Mouse (Mus musculus) neural tube, embryonic 12.5 days (tissue): ENCODE data around the gene Nos2. TPM values are rescaled to one million over a fixed set of nuclear protein-coding genes. Genes with fewer than 3 reads are reported as not detected.

Source experiments
- ATAC-seq: fragments of 200-750 bp; cut with Nextera tagmentation; 2 replicates; pipeline ENCODE4 v1.8.0; 2017; ENCODE audit warnings: low read depth, mild to moderate bottlenecking, moderate TSS enrichment, moderate library complexity; ENCODE audit not compliant: low FRiP score
- H3K27ac ChIP-seq: fragments of 300-500 bp; sonication (generic); 2 replicates; pipeline ENCODE4 v1.5.1; 2016
- H3K27me3 ChIP-seq: fragments of 300-500 bp; sonication (generic); replicated peaks from 2 replicates; pipeline ENCODE4 v1.6.1; 2016; ENCODE audit warnings: mild to moderate bottlenecking
- H3K36me3 ChIP-seq: fragments of 300-500 bp; sonication (generic); 2 replicates; pipeline ENCODE4 v1.6.1; 2016; ENCODE audit warnings: mild to moderate bottlenecking
- H3K4me1 ChIP-seq: fragments of 300-500 bp; sonication (generic); 2 replicates; pipeline ENCODE4 v1.6.1; 2016
- H3K4me2 ChIP-seq: fragments of 300-500 bp; sonication (generic); replicated peaks from 2 replicates; pipeline ENCODE4 v1.6.1; 2016; ENCODE audit warnings: mild to moderate bottlenecking
- H3K4me3 ChIP-seq: fragments of 300-500 bp; sonication (generic); 2 replicates; pipeline ENCODE4 v1.5.1; 2016
- H3K9ac ChIP-seq: fragments of 300-500 bp; sonication (generic); 2 replicates; pipeline ENCODE4 v1.6.1; 2016; ENCODE audit warnings: mild to moderate bottlenecking
- H3K9me3 ChIP-seq: fragments of 300-500 bp; sonication (generic); 2 replicates; pipeline ENCODE4 v1.6.1; 2016; ENCODE audit warnings: mild to moderate bottlenecking
- WGBS: fragments of 180-500 bp; shearing (Covaris S2); methylation state at CpG from one replicate; pipeline ENCODE4 v1.1.7; 2016; 5-methylcytosine and 5-hydroxymethylcytosine counted together
- polyA plus RNA-seq: library from polyadenylated mRNA; unstranded; fragments of >200 nt; fragmentation: Nextera tagmentation; extraction: Ambion mirVana; gene quantifications from 2 replicates; pipeline ENCODE4 v1.2.1, GENCODE M21; 2016

Gene Nos2
- polyA plus RNA-seq, result 0.56 and 1.2 TPM in 2 replicates

GRCm38 (mm10) chr11:78920411-78920939 lies at the start of gene Nos2:
Gene Nos2 (plus strand): TSS chr11:78920787.
- Histone ChIP-seq H3K27me3 (peaks cover 24% of the 10 kb centered on the region), H3K9ac (no peak within 1 kb of the TSS), H3K4me1 (no peaks in the 10 kb centered on the region; the same call in 1 of the 2 replicates), H3K4me2 (no peak within 1 kb of the TSS), H3K4me3 (no peak within 1 kb of the TSS), H3K27ac (no peak within 1 kb of the TSS), H3K36me3 (no peaks in the 10 kb centered on the region), H3K9me3 (no peaks in the 10 kb centered on the region)
- ATAC-seq, result no peak
- WGBS, result 61% methylated on average over 6 of the region's 6 CpGs

- H3K4me2 ChIP-seq, result no peak overlapping the region
- no peak overlapping the region for H3K9ac ChIP-seq
- no peak overlapping the region for H3K27ac ChIP-seq
- H3K36me3 ChIP-seq, result no peaks in the 10 kb centered on the region
- no peak for ATAC-seq
- 80% methylated on average over 4 of the region's 4 CpGs for WGBS
- H3K27me3 ChIP-seq, result no peaks in the 10 kb centered on the region
- H3K9me3 ChIP-seq, result no peaks in the 10 kb centered on the region
- no peak overlapping the region for H3K4me3 ChIP-seq
- H3K4me1 ChIP-seq, result no peaks in the 10 kb centered on the region
Observed at GRCm38 (mm10) chr11:78870891-78871290, 49.7 kb upstream of the Nos2 start.

GRCm38 (mm10) chr11:78872782-78873181 lies 47.8 kb upstream of the Nos2 start:
- H3K36me3 ChIP-seq, result no peaks in the 10 kb centered on the region
- H3K27ac ChIP-seq, result no peak overlapping the region
- H3K4me2 ChIP-seq, result no peak overlapping the region
- no peak overlapping the region for H3K9ac ChIP-seq
- 81% methylated on average over 2 of the region's 2 CpGs for WGBS
- H3K9me3 ChIP-seq, result no peaks in the 10 kb centered on the region
- no peaks in the 10 kb centered on the region for H3K27me3 ChIP-seq
- no peaks in the 10 kb centered on the region for H3K4me1 ChIP-seq
- H3K4me3 ChIP-seq, result no peak overlapping the region
- ATAC-seq, result no peak

- Histone ChIP-seq H3K4me2 (no peak overlapping the region), H3K9ac (no peak overlapping the region), H3K27ac (no peak overlapping the region), H3K9me3 (no peaks in the 10 kb centered on the region), H3K27me3 (no peaks in the 10 kb centered on the region), H3K4me3 (no peak overlapping the region), H3K36me3 (no peaks in the 10 kb centered on the region), H3K4me1 (no peaks in the 10 kb centered on the region)
- ATAC-seq, result no peak
- WGBS, result 91% methylated on average over 3 of the region's 3 CpGs
Observed at GRCm38 (mm10) chr11:78879727-78880126, 40.9 kb upstream of the Nos2 start.

GRCm38 (mm10) chr11:78886693-78887092 lies 33.9 kb upstream of the Nos2 start:
- H3K27ac ChIP-seq, result no peak overlapping the region
- 74% methylated on average over 1 of the region's 1 CpGs for WGBS
- H3K4me3 ChIP-seq, result no peak overlapping the region
- no peak overlapping the region for H3K4me2 ChIP-seq
- no peaks in the 10 kb centered on the region for H3K27me3 ChIP-seq
- peaks cover 13% of the 10 kb centered on the region for H3K4me1 ChIP-seq
- H3K9me3 ChIP-seq, result no peaks in the 10 kb centered on the region
- H3K9ac ChIP-seq, result no peak overlapping the region
- ATAC-seq, result no peak
- no peaks in the 10 kb centered on the region for H3K36me3 ChIP-seq

GRCm38 (mm10) chr11:78887102-78887971 lies 33.2 kb upstream of the Nos2 start:
- Histone ChIP-seq H3K4me2 (peak overlapping the region; percentile 24; the same call in 1 of the 2 replicates), H3K4me1 (peaks cover 13% of the 10 kb centered on the region), H3K9ac (no peak overlapping the region), H3K9me3 (no peaks in the 10 kb centered on the region), H3K27me3 (no peaks in the 10 kb centered on the region), H3K36me3 (no peaks in the 10 kb centered on the region), H3K4me3 (no peak overlapping the region), H3K27ac (no peak overlapping the region)
- ATAC-seq, result peak; percentile 48; the same call in 1 of the 2 replicates
- 41% methylated on average over 9 of the region's 9 CpGs for WGBS

- no peak overlapping the region for H3K4me2 ChIP-seq
- no peak for ATAC-seq
- H3K4me3 ChIP-seq, result no peak overlapping the region
- H3K27me3 ChIP-seq, result no peaks in the 10 kb centered on the region
- 91% methylated on average over 4 of the region's 4 CpGs for WGBS
- peaks cover 13% of the 10 kb centered on the region for H3K4me1 ChIP-seq
- H3K36me3 ChIP-seq, result no peaks in the 10 kb centered on the region
- H3K9ac ChIP-seq, result no peak overlapping the region
- H3K9me3 ChIP-seq, result no peaks in the 10 kb centered on the region
- H3K27ac ChIP-seq, result no peak overlapping the region
Observed at GRCm38 (mm10) chr11:78889156-78889555, 31.4 kb upstream of the Nos2 start.

- Histone ChIP-seq H3K9me3 (no peaks in the 10 kb centered on the region), H3K27me3 (no peaks in the 10 kb centered on the region), H3K27ac (no peak overlapping the region), H3K4me2 (no peak overlapping the region), H3K4me3 (no peak overlapping the region), H3K36me3 (no peaks in the 10 kb centered on the region), H3K4me1 (no peaks in the 10 kb centered on the region), H3K9ac (no peak overlapping the region)
- 72% methylated on average over 7 of the region's 7 CpGs for WGBS
- no peak for ATAC-seq
Observed at GRCm38 (mm10) chr11:78896357-78897123, 24.0 kb upstream of the Nos2 start.

- H3K4me3 ChIP-seq, result no peak overlapping the region
- no peaks in the 10 kb centered on the region for H3K4me1 ChIP-seq
- WGBS, result 88% methylated on average over 6 of the region's 6 CpGs
- no peaks in the 10 kb centered on the region for H3K36me3 ChIP-seq
- no peaks in the 10 kb centered on the region for H3K9me3 ChIP-seq
- H3K27ac ChIP-seq, result no peak overlapping the region
- H3K4me2 ChIP-seq, result no peak overlapping the region
- no peak for ATAC-seq
- no peaks in the 10 kb centered on the region for H3K27me3 ChIP-seq
- H3K9ac ChIP-seq, result no peak overlapping the region
Observed at GRCm38 (mm10) chr11:78915473-78915872, 5.1 kb upstream of the Nos2 start.

GRCm38 (mm10) chr11:78916410-78916809 lies 4.2 kb upstream of the Nos2 start:
- ATAC-seq, result no peak
- no peak overlapping the region for H3K9ac ChIP-seq
- no peaks in the 10 kb centered on the region for H3K27me3 ChIP-seq
- H3K27ac ChIP-seq, result no peak overlapping the region
- 81% methylated on average over 1 of the region's 1 CpGs for WGBS
- H3K4me1 ChIP-seq, result no peaks in the 10 kb centered on the region
- H3K4me3 ChIP-seq, result no peak overlapping the region
- H3K9me3 ChIP-seq, result no peaks in the 10 kb centered on the region
- H3K4me2 ChIP-seq, result no peak overlapping the region
- H3K36me3 ChIP-seq, result no peaks in the 10 kb centered on the region

- Histone ChIP-seq H3K9me3 (no peaks in the 10 kb centered on the region), H3K4me3 (no peak overlapping the region), H3K4me2 (no peak overlapping the region), H3K4me1 (no peaks in the 10 kb centered on the region), H3K9ac (no peak overlapping the region), H3K27me3 (peaks cover 17% of the 10 kb centered on the region), H3K27ac (no peak overlapping the region), H3K36me3 (no peaks in the 10 kb centered on the region)
- WGBS, result 74% methylated on average over 4 of the region's 4 CpGs
- no peak for ATAC-seq
Observed at GRCm38 (mm10) chr11:78919745-78920144, 842 bp upstream of the Nos2 start.

- no peak overlapping the region for H3K9ac ChIP-seq
- no peaks in the 10 kb centered on the region for H3K9me3 ChIP-seq
- no peak for ATAC-seq
- no peaks in the 10 kb centered on the region; the same call in 1 of the 2 replicates for H3K4me1 ChIP-seq
- no peak overlapping the region for H3K4me2 ChIP-seq
- H3K36me3 ChIP-seq, result no peaks in the 10 kb centered on the region
- WGBS, result 41% methylated on average over 8 of the region's 8 CpGs
- no peak overlapping the region for H3K4me3 ChIP-seq
- H3K27me3 ChIP-seq, result peaks cover 39% of the 10 kb centered on the region
- H3K27ac ChIP-seq, result no peak overlapping the region
Observed at GRCm38 (mm10) chr11:78922678-78923407, 2.3 kb downstream of the Nos2 start.
